Mouse (Mus musculus) common myeloid progenitor, adult 5-6 weeks (primary cell): ENCODE measurements around the gene Akap14. TPM values are rescaled to one million over a fixed set of nuclear protein-coding genes. Genes with fewer than 3 reads are reported as not detected.

Experiments
- ATAC-seq: replicated peaks from 2 replicates; pipeline ENCODE4 v1.8.0; 2016; ENCODE audit warnings: low read depth, mild to moderate bottlenecking, moderate TSS enrichment, inconsistent platforms; ENCODE audit not compliant: poor library complexity, severe bottlenecking
- total RNA-seq: library from RNA; stranded (forward); fragments of 200-1000, 187-1606 nt; gene quantifications from 2 replicates; pipeline ENCODE4 v1.2.3, GENCODE M21; 2017

The Akap14 gene
- total RNA-seq, 1 experiment from 2014 or later: not detected

DNA sequence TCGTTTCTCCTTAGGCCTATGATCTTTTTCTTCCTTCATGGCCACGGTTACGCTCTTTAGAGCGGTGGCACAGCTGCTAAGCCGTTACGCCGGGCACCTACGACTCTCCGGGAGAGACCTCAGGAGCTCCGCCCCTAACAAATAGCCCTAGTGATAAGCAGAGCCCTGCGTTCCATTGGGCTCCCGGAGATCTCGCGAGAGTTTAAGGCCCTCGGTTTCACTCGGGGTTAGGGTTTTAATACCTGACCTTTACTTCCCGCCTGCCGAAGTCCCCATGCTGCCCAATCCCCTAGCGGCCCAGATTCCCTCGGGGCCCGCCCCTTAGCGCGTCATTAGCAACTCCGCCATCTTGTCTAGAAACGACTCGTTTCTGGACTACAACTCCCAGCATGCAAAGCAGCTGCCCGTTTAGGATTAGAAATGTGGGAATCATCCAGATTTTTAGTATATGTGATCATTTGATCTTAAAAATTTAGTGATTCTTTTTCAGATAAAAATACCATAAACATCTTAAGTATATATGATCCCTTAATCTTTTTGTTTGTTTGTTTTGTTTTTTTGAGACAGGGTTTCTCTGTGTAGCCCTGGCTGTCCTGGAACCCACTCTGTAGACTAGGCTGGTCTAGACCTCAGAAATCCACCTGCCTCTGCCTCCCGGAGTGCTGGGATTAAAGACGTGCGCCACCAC lies 58.3 kb downstream of the Akap14 start, which contains the start of gene Upf3b:
Upf3b (minus strand) TSS at position 130 of the 688 bp plus-strand sequence.
- ATAC-seq: peak; percentile 97

DNA sequence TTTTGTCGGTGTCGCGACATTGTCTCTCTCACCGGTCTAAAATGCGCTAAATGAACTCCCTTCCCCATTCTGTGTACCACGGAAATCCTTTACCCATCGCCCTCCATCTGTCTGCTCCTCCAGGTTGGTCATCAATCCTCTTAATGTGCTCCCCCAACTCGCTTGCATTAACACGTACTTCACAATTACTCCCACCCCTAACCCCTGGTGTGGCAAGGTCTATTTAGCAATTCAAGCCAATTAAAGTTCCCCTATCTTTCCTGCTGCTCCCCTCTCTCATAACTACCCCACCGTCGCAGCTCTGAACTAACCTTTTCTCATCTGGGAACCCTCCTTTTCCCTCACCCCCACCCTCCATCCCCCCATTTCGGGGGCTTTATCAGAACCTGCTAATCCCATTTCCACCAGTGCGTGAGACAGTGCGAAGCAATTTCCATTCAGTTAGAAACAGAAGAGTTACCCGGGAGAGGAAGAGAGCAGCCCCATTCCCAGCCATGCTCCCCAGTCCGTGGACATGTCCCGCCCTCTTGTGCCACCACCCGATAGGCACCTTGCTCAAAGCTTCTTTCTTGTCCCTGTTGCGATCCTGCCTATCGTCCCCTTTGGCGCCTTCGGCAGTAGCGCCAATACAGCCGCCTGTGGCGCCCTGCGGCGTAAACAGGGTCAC lies 59.0 kb downstream of the Akap14 start:
- ATAC-seq: peak; percentile 73

DNA sequence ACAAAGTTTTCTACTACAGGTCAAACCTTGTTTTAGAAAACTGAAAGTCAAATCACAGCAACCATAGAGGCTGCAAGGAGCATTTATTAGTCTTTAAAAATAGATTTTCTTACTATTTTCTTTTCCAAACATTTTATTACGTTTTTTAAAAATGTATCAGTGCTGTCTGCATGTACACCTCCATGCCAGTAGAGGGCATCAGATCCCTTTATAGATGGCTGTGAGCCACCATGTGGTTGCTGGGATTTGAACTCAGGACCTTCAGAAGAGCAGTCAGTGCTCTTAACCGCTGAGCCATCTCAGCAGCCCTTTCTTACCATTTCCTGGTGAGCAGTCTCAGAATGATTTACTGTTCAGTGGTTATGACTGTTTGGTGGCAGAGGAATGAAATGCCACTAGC lies 64.8 kb downstream of the Akap14 start:
- ATAC-seq: no peak

Other genes with a start within 250 kb of the Akap14 start
- 66.4 and 77.8 TPM in 2 replicates for gene Sept6, start 177.0 kb downstream of the Akap14 start, total RNA-seq
- gene Sowahd, start 120.0 kb downstream of the Akap14 start, total RNA-seq: not detected in 2 replicates
- 5,370 and 6,793 TPM in 2 replicates for gene Rpl39, start 83.4 kb downstream of the Akap14 start, total RNA-seq
- 59.5 and 65.3 TPM in 2 replicates for gene Upf3b, start 58.5 kb downstream of the Akap14 start, total RNA-seq
- gene Nkap, start 42.0 kb downstream of the Akap14 start, total RNA-seq: 47.3 and 57.4 TPM in 2 replicates
- 64.9 and 72.3 TPM in 2 replicates for gene Ndufa1, start 22.3 kb upstream of the Akap14 start, total RNA-seq
- gene Rnf113a1, start 22.4 kb upstream of the Akap14 start, total RNA-seq: 3.2 and 7.1 TPM in 2 replicates
- gene Gm9, start 42.2 kb upstream of the Akap14 start, total RNA-seq: not detected in 2 replicates
- gene Rhox1, start 53.4 kb upstream of the Akap14 start, total RNA-seq: not detected in 2 replicates
- gene Rhox2a, start 76.1 kb upstream of the Akap14 start, total RNA-seq: not detected in 2 replicates
- gene Rhox3a, start 81.1 kb upstream of the Akap14 start, total RNA-seq: not detected in 2 replicates
- gene Rhox4a, start 96.5 kb upstream of the Akap14 start, total RNA-seq: not detected in 2 replicates
- gene Rhox3a2, start 211.2 kb upstream of the Akap14 start, total RNA-seq: not detected in 2 replicates
- gene Rhox4a2, start 222.0 kb upstream of the Akap14 start, total RNA-seq: not detected in 2 replicates
- not detected in 2 replicates for gene Rhox2b, start 243.2 kb upstream of the Akap14 start, total RNA-seq